Mouse (Mus musculus) fibroblast of lung, adult 2 months (primary cell): ENCODE measurements around the gene Gm45234.
"Not testable (repeated sequence)": the region's sequence is repeated elsewhere in the genome, so short reads cannot be mapped to it uniquely, and the experiment has no call there.

ENCODE experiments used
- DNase-seq: peaks from one replicate; pipeline ENCODE4 v3.0.0-alpha.2; 2011; ENCODE audit warnings: low read depth

The Gm45234 gene

GRCm38 (mm10) chr6:124755831-124756595 is at the start of gene Gm45234, which contains the start of gene Atn1:
Gm45234 (minus strand) TSS chr6:124756021.
Atn1 (minus strand) TSS chr6:124756524.
- no peak for DNase-seq

GRCm38 (mm10) chr6:124804341-124804740 is 48.5 kb upstream of the Gm45234 start:
- DNase-seq = no peak

- DNase-seq = not testable (repeated sequence)
Measured at GRCm38 (mm10) chr6:124803691-124804090, 47.9 kb upstream of the Gm45234 start.

DNA sequence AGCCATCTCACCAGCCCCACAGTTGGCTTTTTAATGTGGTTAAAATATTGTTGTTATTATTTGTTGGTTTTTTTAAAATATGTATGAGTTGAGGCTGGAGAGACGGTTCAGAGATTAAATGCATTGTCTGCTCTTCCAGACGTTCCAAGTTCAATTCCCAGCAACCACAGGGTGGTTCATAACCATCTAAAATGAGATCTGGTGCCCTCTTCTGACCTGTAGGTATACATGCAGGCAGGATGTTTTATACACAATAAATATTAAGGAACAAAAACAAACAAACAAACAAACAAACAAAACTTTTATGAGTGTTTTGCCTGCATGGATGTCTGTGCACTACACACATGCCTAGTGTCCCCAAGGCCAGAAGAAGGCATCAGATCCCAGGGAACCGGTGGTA is 47.2 kb upstream of the Gm45234 start:
- no peak for DNase-seq

GRCm38 (mm10) chr6:124802400-124802799 is 46.6 kb upstream of the Gm45234 start:
- not testable (repeated sequence) for DNase-seq

DNA sequence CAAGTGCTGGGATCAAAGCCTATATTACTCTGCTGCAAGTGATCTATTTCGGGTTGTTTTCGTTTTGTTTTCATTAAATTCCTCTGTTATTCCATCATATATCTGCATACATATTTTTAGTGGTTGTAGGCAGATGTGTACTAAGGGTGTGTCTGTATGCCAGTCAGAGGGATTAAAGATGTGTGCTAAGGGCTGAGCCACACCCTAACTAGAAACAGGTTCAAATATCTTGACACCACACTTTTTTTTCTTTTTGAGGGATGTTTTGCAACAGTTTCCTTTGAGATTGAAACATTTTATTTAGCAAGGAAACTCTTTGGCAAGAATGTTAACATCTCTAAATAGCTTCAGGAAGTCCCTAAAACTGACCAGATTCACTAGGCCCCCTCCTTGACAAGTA is 40.4 kb upstream of the Gm45234 start:
- DNase-seq = no peak

- no peak for DNase-seq
Measured at GRCm38 (mm10) chr6:124795781-124796180, 40.0 kb upstream of the Gm45234 start.

- no peak for DNase-seq
Measured at GRCm38 (mm10) chr6:124791911-124792310, 36.1 kb upstream of the Gm45234 start.

DNA sequence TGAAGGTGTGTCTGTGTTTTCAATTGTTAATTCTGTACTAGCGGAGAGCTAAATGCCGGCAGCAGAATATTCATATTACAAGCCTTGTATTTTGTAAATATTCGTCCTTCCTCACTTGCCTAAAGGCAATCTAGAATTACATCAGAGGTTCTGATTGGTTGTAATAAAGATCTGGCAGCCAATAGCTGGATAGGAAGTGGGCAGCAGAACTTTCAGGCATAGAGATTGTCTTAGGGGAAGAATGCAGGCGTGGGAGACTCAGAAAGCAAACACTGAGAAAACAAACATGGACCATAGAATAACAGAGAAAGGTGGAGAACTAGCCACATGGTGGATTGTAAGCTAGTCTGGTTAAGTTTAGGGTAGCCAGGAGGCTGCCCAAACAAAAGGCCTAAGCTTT is 34.3 kb upstream of the Gm45234 start:
- no peak for DNase-seq

- DNase-seq = no peak
Measured at GRCm38 (mm10) chr6:124789519-124789918, 33.7 kb upstream of the Gm45234 start.

DNA sequence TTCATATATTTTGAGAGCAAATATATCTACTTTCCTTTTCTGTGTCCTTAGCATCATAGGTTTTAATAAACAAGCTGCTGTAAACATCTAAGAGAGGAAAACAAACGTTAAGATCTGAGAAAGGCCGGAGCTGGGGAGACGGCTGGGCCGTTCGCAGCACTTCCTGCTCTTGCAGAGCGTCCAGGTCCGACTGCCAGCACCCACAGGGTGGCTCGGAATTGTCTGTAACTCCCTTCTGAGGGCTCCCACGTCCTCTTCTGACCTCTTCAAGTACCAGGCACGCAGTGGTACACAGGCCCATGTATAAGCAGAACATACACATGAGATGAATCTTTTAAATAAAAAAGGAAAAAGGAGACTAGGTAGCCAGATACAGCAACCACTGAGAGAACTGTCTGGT is 31.9 kb upstream of the Gm45234 start:
- no peak for DNase-seq

DNA sequence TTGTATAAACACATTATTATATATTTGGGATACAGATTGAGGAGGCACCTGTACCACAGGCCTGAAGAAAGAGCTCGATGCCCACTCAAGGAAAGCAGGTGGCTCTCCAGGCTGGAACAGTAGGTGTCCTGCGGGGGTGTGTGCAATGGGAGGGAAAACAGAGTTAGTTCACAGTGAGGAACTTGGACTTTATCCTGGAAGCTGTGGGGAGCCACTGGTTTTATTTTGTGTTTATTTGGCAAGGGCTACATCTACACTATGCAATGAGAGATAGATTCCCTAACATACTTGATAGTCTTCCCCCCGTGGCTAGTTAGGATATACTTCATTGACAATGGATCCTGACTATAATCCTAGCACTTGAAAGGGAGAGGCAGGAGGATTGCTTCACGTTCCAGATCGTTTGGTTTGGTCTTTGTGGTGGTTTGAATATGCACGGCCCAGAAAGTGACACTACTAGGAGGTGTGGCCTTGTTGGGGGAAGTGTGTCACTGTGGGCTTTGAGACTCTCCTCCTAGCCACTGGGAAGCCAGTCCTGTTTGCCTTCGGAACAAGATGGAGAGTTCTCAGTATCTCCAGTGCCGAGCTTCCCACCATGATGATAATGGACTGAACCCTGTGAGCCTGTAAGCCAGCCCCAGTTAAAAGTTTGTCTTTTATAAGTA is 31.1 kb upstream of the Gm45234 start:
- DNase-seq = no peak

DNA sequence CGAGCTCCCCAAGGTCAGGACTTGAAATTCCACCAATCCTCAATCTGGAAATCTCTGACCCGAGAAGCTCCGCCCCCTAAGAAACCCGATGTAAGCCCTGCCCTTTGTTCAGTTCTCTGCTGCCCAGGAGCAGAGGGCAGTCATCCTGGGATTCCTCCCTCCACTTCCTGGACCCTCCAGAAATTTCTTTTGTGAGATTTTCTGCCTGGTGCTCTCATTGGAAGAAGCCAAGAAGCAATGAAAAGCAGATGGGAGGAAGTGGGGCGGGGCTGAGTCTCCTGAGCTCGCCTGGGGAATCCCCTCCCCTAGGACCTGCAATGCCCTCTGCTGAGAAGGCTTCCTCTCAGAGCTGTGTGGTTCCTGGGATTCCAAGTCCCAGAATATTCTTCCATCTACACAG is 26.6 kb upstream of the Gm45234 start:
- peak; percentile 27 for DNase-seq

- no peak for DNase-seq
Measured at GRCm38 (mm10) chr6:124780917-124781316, 25.1 kb upstream of the Gm45234 start.

GRCm38 (mm10) chr6:124779984-124780416 is 24.2 kb upstream of the Gm45234 start:
- DNase-seq = no peak

DNA sequence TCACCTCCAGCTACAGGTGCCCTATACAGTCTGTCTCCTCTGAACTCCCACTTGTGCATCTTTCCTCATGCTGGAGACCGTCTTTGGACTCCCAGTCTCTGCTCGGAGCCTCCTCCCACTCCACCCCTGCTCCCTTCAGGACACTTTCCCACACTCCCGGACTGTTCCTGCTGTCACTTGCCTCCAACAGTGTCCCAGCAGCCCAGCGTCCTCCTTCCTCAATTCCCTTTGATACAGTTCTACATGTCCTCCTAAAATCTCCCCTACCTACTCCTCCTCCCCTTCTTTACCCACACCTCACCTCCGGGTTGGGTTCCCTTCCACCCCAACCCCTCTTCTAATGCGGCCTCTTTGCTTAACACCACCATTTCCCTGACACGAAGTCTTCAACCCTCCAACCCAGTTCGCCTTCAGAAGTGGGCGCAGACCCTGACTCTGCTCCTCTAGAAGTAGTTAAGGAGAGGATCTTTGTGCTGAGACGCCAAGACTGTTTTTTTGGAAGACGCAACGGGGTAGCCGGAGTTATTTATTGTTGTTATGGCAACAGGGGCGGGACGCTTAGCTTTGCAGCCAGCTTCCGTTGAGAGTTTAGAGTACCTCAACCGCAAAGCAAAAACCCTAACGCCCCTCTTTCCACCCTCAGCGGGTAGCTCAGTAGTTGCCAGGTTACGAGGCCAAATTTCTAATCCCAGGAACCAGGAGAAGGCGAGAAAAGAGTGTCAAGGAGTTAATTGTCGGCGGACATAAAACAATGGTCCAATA is 23.6 kb upstream of the Gm45234 start, which contains the start of gene Lrrc23:
Lrrc23 (minus strand) TSS at position 506 of the 762 bp plus-strand sequence.
- no peak for DNase-seq

- DNase-seq = no peak
Measured at GRCm38 (mm10) chr6:124770511-124770910, 14.7 kb upstream of the Gm45234 start.

DNA sequence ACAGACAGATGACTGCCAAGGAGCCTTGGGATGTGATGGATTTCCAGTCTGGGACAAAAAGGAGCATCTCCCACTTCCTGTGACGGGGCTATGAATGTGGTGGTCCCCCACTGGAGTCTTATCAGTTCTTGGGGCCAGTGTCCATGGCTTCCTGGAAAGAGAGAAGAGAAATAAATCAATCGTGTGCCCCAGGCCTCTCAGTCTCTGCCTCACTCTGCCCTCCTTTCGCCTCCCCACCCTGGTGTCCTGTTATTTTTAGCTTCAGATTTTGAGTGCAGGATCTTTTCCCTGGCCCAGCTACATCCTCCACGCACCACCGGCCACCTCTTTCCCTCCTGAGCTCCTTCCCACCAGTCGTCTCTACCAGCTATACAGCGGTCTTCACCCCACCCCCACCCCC is 14.2 kb upstream of the Gm45234 start:
- DNase-seq = no peak

- no peak for DNase-seq
Measured at GRCm38 (mm10) chr6:124769101-124769765, 13.4 kb upstream of the Gm45234 start, which contains the start of gene Eno2. Eno2 (minus strand) TSS chr6:124769673.

DNA sequence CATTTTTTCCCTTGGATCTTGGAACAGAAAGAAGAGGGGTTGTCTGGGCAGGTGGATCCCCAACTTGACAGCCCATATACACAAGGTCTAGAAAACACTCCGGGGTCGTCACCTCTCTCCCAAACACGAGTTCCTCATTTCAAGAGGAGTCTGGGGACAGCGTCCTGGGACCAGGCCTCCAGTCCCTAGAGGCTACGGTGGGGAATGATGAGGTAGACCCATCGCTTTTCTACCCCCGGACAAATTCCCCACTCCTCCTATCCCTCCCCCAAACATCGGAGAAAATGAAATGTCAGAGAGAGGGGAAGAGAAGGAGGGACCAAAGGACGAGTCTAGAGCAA is 12.9 kb upstream of the Gm45234 start:
- DNase-seq = no peak

- DNase-seq = no peak
Measured at GRCm38 (mm10) chr6:124767920-124768703, 12.3 kb upstream of the Gm45234 start.
